Mouse (Mus musculus) G1E (cell line): Measurements from ENCODE around the gene Eef1akmt2. TPM values are rescaled to one million over a fixed set of nuclear protein-coding genes. Genes with fewer than 3 reads are reported as not detected.
A peak's percentile ranks its signal among the peaks of the same experiment; 100 is the strongest.

ENCODE experiments used
- ATAC-seq: 2 replicates; pipeline ENCODE4 v1.8.0; 2016; ENCODE audit warnings: mild to moderate bottlenecking; ENCODE audit not compliant: insufficient number of reproducible peaks, poor library complexity, low FRiP score, severe bottlenecking; ENCODE audit errors: extremely low read depth
- DNase-seq: peaks from one replicate; pipeline ENCODE4 v3.0.0; 2012; ENCODE audit warnings: low spot score
- H3K27me3 ChIP-seq: 2 replicates; pipeline ENCODE4 v1.6.1; 2012; ENCODE audit warnings: mild to moderate bottlenecking, low read length, inconsistent platforms; ENCODE audit not compliant: insufficient read depth
- H3K36me3 ChIP-seq: replicated peaks from 2 replicates; pipeline ENCODE3; 2012; ENCODE audit warnings: mild to moderate bottlenecking, inconsistent platforms
- H3K4me1 ChIP-seq: 2 replicates; pipeline ENCODE4 v1.6.1; 2012; ENCODE audit warnings: low read depth, low read length, inconsistent platforms, mixed read lengths; ENCODE audit not compliant: insufficient read depth
- H3K4me3 ChIP-seq: 2 replicates; pipeline ENCODE4 v1.5.1; 2012; ENCODE audit warnings: low read depth, mild to moderate bottlenecking, inconsistent platforms, low read length, moderate library complexity, mixed read lengths
- H3K9me3 ChIP-seq: replicated peaks from 2 replicates; pipeline ENCODE4 v1.6.1; 2012; ENCODE audit warnings: inconsistent platforms
- CTCF ChIP-seq: IDR thresholded peaks from 2 replicates; pipeline ENCODE4 v1.5.1; 2012; ENCODE audit warnings: low read depth, low read length, inconsistent platforms, mixed read lengths
- GATA1 ChIP-seq: IDR thresholded peaks from 2 replicates; pipeline ENCODE4 v1.6.1; 2012; ENCODE audit warnings: borderline replicate concordance, low read length, inconsistent platforms, mixed read lengths
- GATA2 ChIP-seq: IDR thresholded peaks from 2 replicates; pipeline ENCODE4 v1.6.1; 2012; ENCODE audit warnings: low read depth, low read length, inconsistent platforms, borderline replicate concordance
- POLR2AphosphoS5 ChIP-seq: IDR thresholded peaks from 2 replicates; pipeline ENCODE4 v1.6.1; 2012; ENCODE audit warnings: low read depth, low read length, inconsistent platforms; ENCODE audit not compliant: insufficient replicate concordance
- TAL1 ChIP-seq: conservative IDR thresholded peaks from 2 replicates; pipeline ENCODE4 v1.6.1; 2012; ENCODE audit warnings: low read depth, low read length, inconsistent platforms, mixed read lengths
- polyA plus RNA-seq: library from polyadenylated mRNA; stranded (reverse); fragments of >175 nt; gene quantifications from 2 replicates; pipeline ENCODE4 v1.2.3, GENCODE M21; 2012
- total RNA-seq, 2 experiments: library from RNA; stranded (forward) in 1 of 2; stranded (reverse) in 1 of 2; fragments of 200-1000 nt in 1 of 2; fragments of >200 nt in 1 of 2; fragmentation: Nextera tagmentation in 1 of 2; gene quantifications; 2 replicates each; pipeline ENCODE4 v1.2.3; 2014 to 2017

Gene Eef1akmt2
- total and polyA plus RNA-seq, 3 experiments: 16.5 to 74.1 (median 28.4) TPM

- H3K4me1 ChIP-seq: peaks cover 8% of the 10 kb centered on the region; the same call in 1 of the 2 replicates
- H3K27me3 ChIP-seq: no peaks in the 10 kb centered on the region
- ATAC-seq (peak; percentile 22; the same call in 1 of the 2 replicates), DNase-seq (no peak)
- no peak overlapping the region for H3K4me3 ChIP-seq
- H3K9me3 ChIP-seq: no peaks in the 10 kb centered on the region
- peaks cover 37% of the 10 kb centered on the region for H3K36me3 ChIP-seq
- no peak for TF ChIP-seq CTCF
- TF ChIP-seq GATA1: no peak
- TF ChIP-seq POLR2AphosphoS5: no peak
- no peak for TF ChIP-seq TAL1
- no peak for TF ChIP-seq GATA2
Measured at GRCm38 (mm10) chr7:132824346-132825022, 28.0 kb downstream of the Eef1akmt2 start.

- H3K9me3 ChIP-seq: no peaks in the 10 kb centered on the region
- peaks cover 39% of the 10 kb centered on the region for H3K36me3 ChIP-seq
- no peak overlapping the region for H3K4me3 ChIP-seq
- H3K4me1 ChIP-seq: peaks cover 8% of the 10 kb centered on the region; the same call in 1 of the 2 replicates
- ATAC-seq (no peak), DNase-seq (no peak)
- H3K27me3 ChIP-seq: no peaks in the 10 kb centered on the region
- no peak for TF ChIP-seq GATA1
- no peak for TF ChIP-seq CTCF
- TF ChIP-seq POLR2AphosphoS5: no peak
- no peak for TF ChIP-seq TAL1
- TF ChIP-seq GATA2: no peak
Measured at GRCm38 (mm10) chr7:132823832-132824231, 28.6 kb downstream of the Eef1akmt2 start.

GRCm38 (mm10) chr7:132820692-132821091 lies 31.8 kb downstream of the Eef1akmt2 start:
- no peak overlapping the region for H3K4me3 ChIP-seq
- H3K27me3 ChIP-seq: no peaks in the 10 kb centered on the region
- no peak for TF ChIP-seq TAL1
- no peak for TF ChIP-seq GATA1
- TF ChIP-seq CTCF: no peak
- no peak for TF ChIP-seq POLR2AphosphoS5
- no peak for TF ChIP-seq GATA2
- DNase-seq (no peak), ATAC-seq (no peak)
- H3K36me3 ChIP-seq: peaks cover 22% of the 10 kb centered on the region
- no peaks in the 10 kb centered on the region for H3K9me3 ChIP-seq
- peaks cover 8% of the 10 kb centered on the region; the same call in 1 of the 2 replicates for H3K4me1 ChIP-seq

- Histone ChIP-seq H3K4me3 (no peak overlapping the region), H3K9me3 (no peaks in the 10 kb centered on the region), H3K36me3 (peaks cover 12% of the 10 kb centered on the region), H3K4me1 (peaks cover 22% of the 10 kb centered on the region), H3K27me3 (no peaks in the 10 kb centered on the region)
- DNase-seq (no peak), ATAC-seq (no peak)
- TF ChIP-seq GATA1: no peak
- no peak for TF ChIP-seq GATA2
- TF ChIP-seq CTCF: no peak
- TF ChIP-seq POLR2AphosphoS5: no peak
- no peak for TF ChIP-seq TAL1
Measured at GRCm38 (mm10) chr7:132817056-132817455, 35.4 kb downstream of the Eef1akmt2 start.

GRCm38 (mm10) chr7:132816528-132816927 lies 35.9 kb downstream of the Eef1akmt2 start:
- DNase-seq: no peak
- TF ChIP-seq GATA2: no peak
- TF ChIP-seq CTCF: no peak
- TF ChIP-seq GATA1: no peak
- TF ChIP-seq POLR2AphosphoS5: no peak
- no peak for TF ChIP-seq TAL1
- no peak for ATAC-seq
- Histone ChIP-seq H3K27me3 (no peaks in the 10 kb centered on the region), H3K4me1 (peaks cover 27% of the 10 kb centered on the region), H3K4me3 (no peak overlapping the region), H3K36me3 (peaks cover 12% of the 10 kb centered on the region), H3K9me3 (no peaks in the 10 kb centered on the region)

GRCm38 (mm10) chr7:132815081-132815480 lies 37.4 kb downstream of the Eef1akmt2 start:
- Histone ChIP-seq H3K4me3 (no peak overlapping the region), H3K9me3 (no peaks in the 10 kb centered on the region), H3K4me1 (peaks cover 40% of the 10 kb centered on the region), H3K36me3 (peaks cover 8% of the 10 kb centered on the region), H3K27me3 (no peaks in the 10 kb centered on the region)
- DNase-seq (no peak), ATAC-seq (no peak)
- no peak for TF ChIP-seq POLR2AphosphoS5
- no peak for TF ChIP-seq CTCF
- no peak for TF ChIP-seq GATA1
- no peak for TF ChIP-seq GATA2
- TF ChIP-seq TAL1: no peak
